Mouse (Mus musculus) heart, adult 2 months (tissue): ENCODE measurements around the gene Fbxo36. TPM values are rescaled to one million over a fixed set of nuclear protein-coding genes. Genes with fewer than 3 reads are reported as not detected.
A peak's percentile ranks its signal among the peaks of the same experiment; 100 is the strongest.

ENCODE experiments used
- DNase-seq, 2 experiments: peaks; one replicate each; pipeline ENCODE4 v3.0.0; 2021
- H3K27ac ChIP-seq: fragments of 200-600 bp; 2 replicates; pipeline ENCODE4 v1.8.1; 2022
- H3K27me3 ChIP-seq: fragments of 200-500 bp; 2 replicates; pipeline ENCODE4 v1.6.1; 2012; ENCODE audit warnings: mild to moderate bottlenecking, low read length, inconsistent platforms, mixed read lengths; ENCODE audit not compliant: control insufficient read depth, insufficient read depth
- H3K36me3 ChIP-seq: fragments of 200-500 bp; 2 replicates; pipeline ENCODE4 v1.6.1; 2012; ENCODE audit warnings: low read length, inconsistent platforms; ENCODE audit not compliant: control insufficient read depth, insufficient read depth
- H3K4me1 ChIP-seq: fragments of 200-500 bp; 2 replicates; pipeline ENCODE4 v1.6.1; 2011; ENCODE audit warnings: low read length; ENCODE audit not compliant: control insufficient read depth, insufficient read depth
- H3K4me3 ChIP-seq: fragments of 200-600 bp; 2 replicates; pipeline ENCODE4 v1.8.1; 2022
- H3K79me2 ChIP-seq: fragments of 200-500 bp; replicated peaks from 2 replicates; pipeline ENCODE4 v1.6.1; 2012; ENCODE audit warnings: mild to moderate bottlenecking, inconsistent platforms, low read length, moderate library complexity, mixed read lengths; ENCODE audit not compliant: control insufficient read depth, insufficient read depth
- H3K9ac ChIP-seq: fragments of 200-500 bp; 2 replicates; pipeline ENCODE4 v1.6.1; 2012; ENCODE audit warnings: low read depth, mild to moderate bottlenecking, control low read depth, inconsistent platforms, low read length, mixed read lengths
- CTCF ChIP-seq: fragments of 200-600 bp; IDR thresholded peaks from 2 replicates; pipeline ENCODE4 v1.8.1; 2022; ENCODE audit warnings: antibody characterized with exemption, mild to moderate bottlenecking, moderate library complexity
- EP300 ChIP-seq: fragments of 200-500 bp; IDR thresholded peaks from 2 replicates; pipeline ENCODE4 v1.6.1; 2011; ENCODE audit warnings: low read depth, low read length, control low read depth; ENCODE audit not compliant: insufficient read depth
- POLR2A ChIP-seq: fragments of 200-500 bp; IDR thresholded peaks from 2 replicates; pipeline ENCODE4 v1.6.1; 2011; ENCODE audit warnings: mild to moderate bottlenecking, low read depth, low read length, control low read depth; ENCODE audit not compliant: insufficient read depth
- WGBS: fragments of 180-500 bp; shearing (Covaris S2); methylation state at CpG from one replicate; pipeline ENCODE4 v1.1.7; 2018; 5-methylcytosine and 5-hydroxymethylcytosine counted together
- intact Hi-C: fragments of 180-260 bp; cut with DNase I; formaldehyde crosslinking; loops from one replicate; pipeline ENCODE4 v1.15.1; 2025
- polyA plus RNA-seq: library from polyadenylated mRNA; depleted of rRNA; stranded (reverse); fragments of >200 nt; gene quantifications from 2 replicates; pipeline ENCODE4 v1.2.3, GENCODE M21; 2012
- total RNA-seq, 2 experiments: library from RNA; stranded (reverse); gene quantifications; 2 replicates each; pipeline ENCODE4 v1.2.3; 2021

Gene Fbxo36
- total and polyA plus RNA-seq, 3 experiments: 1.5 to 2.7 (median 2.5) TPM

DNA sequence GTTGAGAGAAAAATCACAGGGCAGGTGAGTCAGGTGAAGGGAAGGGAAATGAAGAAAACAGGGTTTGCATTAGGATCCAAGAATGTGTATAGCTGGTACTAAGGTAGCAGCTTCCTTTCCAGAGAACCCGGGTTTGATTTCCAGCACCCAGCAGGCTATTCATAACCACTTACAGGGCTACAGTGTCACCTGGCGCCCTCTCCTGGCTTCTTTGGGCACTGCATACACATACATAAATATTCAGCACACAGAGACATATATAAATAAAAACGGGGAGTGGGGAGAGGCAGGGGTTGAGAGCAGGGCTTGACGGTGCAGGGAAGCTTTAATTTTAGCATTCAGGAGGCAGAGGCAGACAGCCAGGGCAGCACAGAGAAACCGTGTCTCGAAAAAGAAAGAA lies 46.3 kb downstream of the Fbxo36 start:
- intact Hi-C loops: loop anchor here (1.0 kb wide), 1 partner anchor 152 kb away; no protein-coding TSS in a partner anchor
- Histone ChIP-seq H3K9ac (no peak overlapping the region), H3K4me3 (no peak overlapping the region), H3K79me2 (no peaks in the 10 kb centered on the region), H3K27me3 (no peaks in the 10 kb centered on the region), H3K27ac (no peak overlapping the region), H3K4me1 (no peaks in the 10 kb centered on the region), H3K36me3 (no peaks in the 10 kb centered on the region)
- TF ChIP-seq CTCF (peak; percentile 36; the same call in 1 of the 2 replicates), EP300 (no peak)
- no peak for DNase-seq
- 88% methylated on average over 6 of the region's 6 CpGs for WGBS

GRCm38 (mm10) chr1:84889330-84890004 lies 49.8 kb downstream of the Fbxo36 start:
- no peaks in the 10 kb centered on the region for H3K27me3 ChIP-seq
- 66% methylated on average over 8 of the region's 8 CpGs for WGBS
- intact Hi-C loops: no loop called here
- DNase-seq: no peak
- no peak overlapping the region for H3K27ac ChIP-seq
- H3K79me2 ChIP-seq: no peaks in the 10 kb centered on the region
- H3K4me3 ChIP-seq: no peak overlapping the region
- H3K36me3 ChIP-seq: no peaks in the 10 kb centered on the region
- H3K4me1 ChIP-seq: no peaks in the 10 kb centered on the region
- TF ChIP-seq POLR2A (no peak), CTCF (no peak), EP300 (no peak)
- H3K9ac ChIP-seq: no peak overlapping the region

DNA sequence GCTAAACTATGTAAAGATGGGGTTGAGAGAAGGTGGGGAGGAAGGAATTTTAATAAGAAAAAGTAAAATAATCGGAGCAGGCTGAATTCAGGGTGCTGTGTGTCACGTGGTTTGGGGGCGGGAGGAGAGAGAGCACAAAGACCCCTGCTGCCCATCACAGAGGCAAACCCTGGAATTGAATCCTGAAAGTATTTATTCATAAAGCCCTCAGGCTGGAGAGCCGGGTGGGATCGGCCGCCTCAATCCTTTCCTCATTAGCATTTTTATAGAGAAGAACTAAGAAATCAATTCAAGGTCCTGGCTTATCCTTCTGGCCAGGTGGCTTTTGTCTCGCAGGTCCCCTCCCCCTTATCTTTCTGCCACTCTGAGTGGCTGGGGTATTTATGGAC lies 50.4 kb downstream of the Fbxo36 start:
- 56% methylated on average over 7 of the region's 7 CpGs for WGBS
- H3K4me3 ChIP-seq: no peak overlapping the region
- no peaks in the 10 kb centered on the region for H3K79me2 ChIP-seq
- H3K36me3 ChIP-seq: no peaks in the 10 kb centered on the region
- no peak for DNase-seq
- TF ChIP-seq POLR2A (no peak), CTCF (no peak), EP300 (no peak)
- no peaks in the 10 kb centered on the region for H3K4me1 ChIP-seq
- H3K27ac ChIP-seq: no peak overlapping the region
- intact Hi-C loops: no loop called here
- H3K9ac ChIP-seq: no peak overlapping the region
- no peaks in the 10 kb centered on the region for H3K27me3 ChIP-seq

DNA sequence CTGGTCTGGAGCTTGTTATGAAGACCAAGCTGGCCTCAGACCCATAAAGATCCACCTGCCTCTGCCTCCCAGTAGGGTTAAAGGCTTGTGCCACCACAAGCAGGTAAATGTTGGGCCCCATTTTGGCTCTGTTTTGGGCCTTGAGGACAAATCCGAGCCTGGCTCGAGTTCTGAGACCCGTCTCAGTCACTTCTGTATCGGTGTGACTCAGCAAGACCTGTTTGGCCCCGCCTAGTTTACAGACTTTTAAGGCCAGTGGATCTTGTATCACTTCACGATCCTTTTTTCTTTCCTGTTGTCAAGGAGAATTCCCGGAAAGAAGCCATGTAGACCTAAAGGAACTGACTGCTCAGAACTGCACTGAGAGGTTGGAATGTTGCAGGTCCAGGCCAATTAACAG lies 50.9 kb downstream of the Fbxo36 start:
- Histone ChIP-seq H3K27ac (no peak overlapping the region), H3K27me3 (no peaks in the 10 kb centered on the region), H3K4me1 (no peaks in the 10 kb centered on the region), H3K9ac (no peak overlapping the region), H3K4me3 (no peak overlapping the region), H3K79me2 (no peaks in the 10 kb centered on the region), H3K36me3 (no peaks in the 10 kb centered on the region)
- no peak for DNase-seq
- no peak for TF ChIP-seq EP300
- no peak for TF ChIP-seq CTCF
- TF ChIP-seq POLR2A: no peak
- WGBS: 71% methylated on average over 7 of the region's 7 CpGs
- intact Hi-C loops: no loop called here

DNA sequence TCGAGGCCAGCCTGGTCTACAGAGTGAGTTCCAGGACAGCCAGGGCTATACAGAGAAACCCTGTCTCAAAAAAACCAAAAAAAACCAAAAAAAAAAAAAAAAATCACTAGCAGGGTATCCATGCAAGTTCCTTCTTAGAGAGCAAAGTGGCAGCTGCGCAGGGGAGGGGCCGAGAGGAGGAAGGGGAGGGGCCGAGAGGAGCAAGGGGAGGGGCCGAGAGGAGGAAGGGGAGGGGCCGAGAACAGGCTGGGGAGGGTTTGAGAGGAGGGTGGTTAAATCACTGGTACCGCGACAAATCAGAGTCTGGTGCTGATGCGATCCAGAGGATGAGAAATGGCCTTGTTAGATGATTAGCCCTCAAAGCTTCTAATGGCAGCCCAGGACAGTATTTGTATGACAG lies 52.1 kb downstream of the Fbxo36 start:
- Histone ChIP-seq H3K4me3 (no peak overlapping the region), H3K9ac (no peak overlapping the region), H3K27me3 (no peaks in the 10 kb centered on the region), H3K36me3 (no peaks in the 10 kb centered on the region), H3K27ac (no peak overlapping the region), H3K79me2 (no peaks in the 10 kb centered on the region), H3K4me1 (no peaks in the 10 kb centered on the region)
- intact Hi-C loops: no loop called here
- 77% methylated on average over 9 of the region's 9 CpGs for WGBS
- TF ChIP-seq EP300 (no peak), POLR2A (no peak), CTCF (no peak)
- DNase-seq: no peak

GRCm38 (mm10) chr1:84897364-84897763 lies 57.7 kb downstream of the Fbxo36 start:
- Histone ChIP-seq H3K9ac (no peak overlapping the region), H3K4me3 (no peak overlapping the region), H3K79me2 (no peaks in the 10 kb centered on the region), H3K4me1 (no peaks in the 10 kb centered on the region), H3K27ac (no peak overlapping the region), H3K36me3 (no peaks in the 10 kb centered on the region), H3K27me3 (no peaks in the 10 kb centered on the region)
- DNase-seq: no peak
- 75% methylated on average over 6 of the region's 6 CpGs for WGBS
- intact Hi-C loops: no loop called here
- TF ChIP-seq POLR2A: no peak
- no peak for TF ChIP-seq EP300
- no peak for TF ChIP-seq CTCF

- Histone ChIP-seq H3K36me3 (no peaks in the 10 kb centered on the region), H3K9ac (no peak overlapping the region), H3K27me3 (no peaks in the 10 kb centered on the region), H3K27ac (no peak overlapping the region), H3K79me2 (no peaks in the 10 kb centered on the region), H3K4me3 (no peak overlapping the region), H3K4me1 (no peaks in the 10 kb centered on the region)
- TF ChIP-seq CTCF: no peak
- no peak for TF ChIP-seq EP300
- TF ChIP-seq POLR2A: no peak
- intact Hi-C loops: no loop called here
- DNase-seq: no peak
- WGBS: 89% methylated on average over 6 of the region's 6 CpGs
These were observed 59.5 kb downstream of the Fbxo36 start for GRCm38 (mm10) chr1:84899156-84899555.
